Mouse (Mus musculus): ENCODE measurements around the gene Ttll11. TPM values are rescaled to one million over a fixed set of nuclear protein-coding genes. Genes with fewer than 3 reads are reported as not detected.

Gene Ttll11
- polyA plus RNA-seq, 1 experiment: not detected

DNA sequence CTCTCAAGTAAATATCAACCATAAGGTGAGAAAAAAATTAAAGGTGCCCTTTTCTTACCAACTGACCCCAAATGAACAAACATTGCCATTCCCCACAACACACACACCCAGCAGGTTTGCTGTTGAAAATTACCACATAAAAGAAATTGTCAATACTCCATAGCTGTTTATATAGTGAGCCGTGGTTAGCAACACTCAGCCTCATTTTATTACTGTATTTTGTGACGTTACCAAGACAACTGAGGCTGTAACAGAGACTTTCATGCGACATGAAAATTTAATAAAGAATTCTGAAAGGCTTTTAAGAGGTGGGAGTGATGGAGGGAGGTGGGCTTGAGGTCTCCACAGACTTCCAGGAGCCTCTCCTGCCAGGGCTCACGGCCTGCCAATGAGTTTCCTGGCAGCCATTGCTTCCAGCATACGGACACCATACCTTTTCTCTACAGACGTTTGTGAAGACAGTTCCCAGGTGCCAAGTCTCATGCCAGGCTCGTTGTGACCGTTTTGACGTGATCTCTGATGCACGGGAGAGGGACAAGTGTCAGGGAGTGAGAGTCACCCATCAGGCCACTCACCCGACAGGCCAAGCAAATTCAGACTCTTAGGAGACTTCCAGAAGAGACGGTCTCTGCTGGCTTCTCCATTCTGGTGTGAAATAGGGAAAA, 232.2 kb downstream of the Ttll11 start:
- Histone ChIP-seq H3K4me1 (ENCODE audit: control insufficient read depth, insufficient read depth, low read length) (no peaks in the 10 kb centered on the region), H3K27ac (ENCODE audit: insufficient read depth, low read depth, low read length) (no peak overlapping the region), H3K4me3 (ENCODE audit: insufficient read depth, low read length) (no peak overlapping the region)
- no peak for TF ChIP-seq POLR2A (IDR thresholded peaks at IDR 0.05; ENCODE audit: borderline replicate concordance, low read depth, low read length)
- no peak for TF ChIP-seq CTCF (IDR thresholded peaks at IDR 0.05; ENCODE audit: low read depth, low read length)

DNA sequence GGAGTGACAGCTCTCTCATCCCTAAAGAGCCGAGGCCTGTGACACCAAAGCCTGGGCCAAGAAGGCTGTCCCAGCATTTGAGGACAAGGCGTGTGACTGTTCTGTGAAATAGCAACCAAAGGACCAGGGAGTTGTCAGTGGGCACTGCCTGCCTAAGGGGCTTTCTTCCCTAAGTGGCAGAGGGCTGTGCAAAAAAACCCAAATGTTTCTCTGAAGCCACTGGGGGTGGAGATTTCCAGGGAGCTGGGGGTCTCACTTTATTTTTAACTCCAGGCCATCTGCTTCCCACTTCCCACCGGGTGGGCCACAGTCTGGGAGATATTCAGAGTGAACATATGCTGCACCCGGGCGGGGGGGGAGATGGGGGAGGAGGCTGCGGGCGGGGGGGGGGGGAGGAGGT, 233.1 kb downstream of the Ttll11 start:
- H3K4me3 ChIP-seq (ENCODE audit: insufficient read depth, low read length): no peak overlapping the region
- no peak for TF ChIP-seq CTCF (IDR thresholded peaks at IDR 0.05; ENCODE audit: low read depth, low read length)
- no peak for TF ChIP-seq POLR2A (IDR thresholded peaks at IDR 0.05; ENCODE audit: borderline replicate concordance, low read depth, low read length)
- no peak overlapping the region for H3K27ac ChIP-seq (ENCODE audit: insufficient read depth, low read depth, low read length)
- H3K4me1 ChIP-seq (ENCODE audit: control insufficient read depth, insufficient read depth, low read length): no peaks in the 10 kb centered on the region

DNA sequence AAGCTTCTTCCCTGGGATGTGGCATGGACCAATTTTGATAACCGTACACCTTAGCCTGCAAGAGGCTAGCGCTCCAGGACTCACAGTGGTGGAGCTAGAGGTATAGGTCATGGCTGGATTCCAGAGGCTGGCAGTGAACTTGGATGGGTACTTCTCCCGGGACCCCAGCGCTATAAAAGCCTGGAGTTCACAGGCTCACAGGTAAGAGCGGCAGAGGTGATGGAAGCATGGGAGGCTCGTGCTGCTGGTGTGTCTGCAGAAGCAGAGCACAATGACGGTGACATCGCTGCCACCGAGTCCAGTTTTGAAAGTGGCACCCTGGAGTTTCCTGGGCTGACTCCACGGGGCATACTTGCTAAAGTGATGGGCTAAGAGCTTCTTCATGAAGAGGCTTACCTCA, 233.8 kb downstream of the Ttll11 start:
- no peak for TF ChIP-seq POLR2A (IDR thresholded peaks at IDR 0.05; ENCODE audit: borderline replicate concordance, low read depth, low read length)
- no peak for TF ChIP-seq CTCF (IDR thresholded peaks at IDR 0.05; ENCODE audit: low read depth, low read length)
- no peak overlapping the region for H3K4me3 ChIP-seq (ENCODE audit: insufficient read depth, low read length)
- no peaks in the 10 kb centered on the region for H3K4me1 ChIP-seq (ENCODE audit: control insufficient read depth, insufficient read depth, low read length)
- no peak overlapping the region for H3K27ac ChIP-seq (ENCODE audit: insufficient read depth, low read depth, low read length)

DNA sequence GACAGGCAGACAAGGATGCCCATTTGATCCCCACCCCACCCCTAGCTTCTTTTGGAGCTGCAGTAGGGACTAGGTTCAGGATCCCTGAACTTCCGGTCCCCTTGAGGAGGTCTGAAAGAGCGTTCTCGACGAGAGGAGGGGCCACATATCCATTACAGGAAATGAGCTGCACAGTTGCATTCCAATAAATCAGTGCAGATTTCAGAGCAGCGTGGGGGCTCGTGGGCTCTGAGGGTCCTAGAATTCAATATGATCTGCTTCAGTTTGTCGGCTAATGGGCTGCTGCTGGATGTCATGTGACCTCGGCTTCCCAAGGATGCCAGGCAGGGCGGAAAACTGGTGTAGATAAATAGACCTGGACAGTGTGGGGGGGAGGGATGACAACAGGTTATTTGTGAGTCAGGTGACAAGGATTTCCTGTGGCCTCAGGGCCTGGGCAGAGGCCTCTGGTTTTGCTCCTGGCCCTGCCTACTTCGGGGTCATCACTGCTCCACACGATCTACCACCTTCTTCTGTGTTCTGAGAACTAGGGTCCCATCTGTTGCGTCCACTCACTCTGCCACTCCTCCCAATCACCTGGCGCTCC, 240.0 kb downstream of the Ttll11 start:
- TF ChIP-seq CTCF (IDR thresholded peaks at IDR 0.05; ENCODE audit: low read depth, low read length): no peak
- TF ChIP-seq POLR2A (IDR thresholded peaks at IDR 0.05; ENCODE audit: borderline replicate concordance, low read depth, low read length): no peak
- no peak overlapping the region for H3K27ac ChIP-seq (ENCODE audit: insufficient read depth, low read depth, low read length)
- H3K4me1 ChIP-seq (ENCODE audit: control insufficient read depth, insufficient read depth, low read length): no peaks in the 10 kb centered on the region
- H3K4me3 ChIP-seq (ENCODE audit: insufficient read depth, low read length): no peak overlapping the region

DNA sequence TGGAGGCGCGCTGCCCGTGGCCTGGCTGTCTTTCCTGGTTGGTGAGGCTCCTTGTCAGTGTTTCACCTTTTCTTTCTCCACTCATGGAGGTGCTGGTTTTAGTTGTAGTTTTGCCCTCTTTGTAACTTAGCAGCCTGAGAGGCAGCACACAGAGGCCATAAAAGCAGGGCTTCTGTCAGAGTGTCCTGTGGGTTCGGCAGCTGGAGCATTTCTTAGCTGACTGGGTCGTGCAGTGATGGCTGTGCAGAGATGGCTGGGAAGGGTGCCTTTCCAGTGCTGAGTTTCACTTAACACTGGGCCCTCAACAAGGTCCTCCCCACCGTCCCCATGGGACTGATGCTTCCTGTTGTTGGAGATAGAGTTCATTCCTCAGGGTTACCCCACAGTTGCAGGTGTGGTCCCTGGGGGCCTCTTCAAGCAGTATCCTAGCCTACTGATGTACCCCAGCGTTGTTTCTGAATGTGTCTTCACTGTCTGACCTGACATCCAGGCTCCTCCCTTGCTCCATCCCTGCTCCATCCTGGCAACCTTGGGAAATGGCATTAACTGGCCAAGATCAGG, 242.2 kb downstream of the Ttll11 start:
- H3K4me3 ChIP-seq (ENCODE audit: insufficient read depth, low read length): no peak overlapping the region
- 0 out of 2 replicates have a peak, but pooled peaks cover 2% of the 10 kb centered on the region for H3K4me1 ChIP-seq (ENCODE audit: control insufficient read depth, insufficient read depth, low read length)
- TF ChIP-seq POLR2A (IDR thresholded peaks at IDR 0.05; ENCODE audit: borderline replicate concordance, low read depth, low read length) (no peak), CTCF (IDR thresholded peaks at IDR 0.05; ENCODE audit: low read depth, low read length) (no peak)
- H3K27ac ChIP-seq (ENCODE audit: insufficient read depth, low read depth, low read length): no peak overlapping the region

DNA sequence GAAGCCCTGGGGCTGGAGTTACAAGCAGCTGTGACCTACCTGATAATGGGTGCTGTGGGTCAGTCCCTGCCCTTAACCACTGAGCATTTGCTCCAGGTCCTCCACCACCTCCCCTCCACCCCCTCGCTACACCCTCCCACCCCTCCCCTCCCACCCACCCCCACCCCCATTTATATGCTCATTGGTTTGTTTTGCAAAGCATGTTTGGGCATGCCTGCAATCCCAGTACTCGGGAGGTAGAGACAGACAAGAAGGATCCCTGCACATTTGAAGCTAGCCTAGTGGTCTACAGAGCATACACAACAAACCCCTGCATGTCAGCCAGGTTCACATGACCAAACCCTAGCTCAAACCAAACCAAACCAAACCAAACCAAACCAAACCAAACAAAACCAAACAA, 243.7 kb downstream of the Ttll11 start:
- H3K27ac ChIP-seq (ENCODE audit: insufficient read depth, low read depth, low read length): no peak overlapping the region
- TF ChIP-seq POLR2A (IDR thresholded peaks at IDR 0.05; ENCODE audit: borderline replicate concordance, low read depth, low read length) (no peak), CTCF (IDR thresholded peaks at IDR 0.05; ENCODE audit: low read depth, low read length) (no peak)
- H3K4me1 ChIP-seq (ENCODE audit: control insufficient read depth, insufficient read depth, low read length): peaks cover 7% of the 10 kb centered on the region
- no peak overlapping the region for H3K4me3 ChIP-seq (ENCODE audit: insufficient read depth, low read length)

DNA sequence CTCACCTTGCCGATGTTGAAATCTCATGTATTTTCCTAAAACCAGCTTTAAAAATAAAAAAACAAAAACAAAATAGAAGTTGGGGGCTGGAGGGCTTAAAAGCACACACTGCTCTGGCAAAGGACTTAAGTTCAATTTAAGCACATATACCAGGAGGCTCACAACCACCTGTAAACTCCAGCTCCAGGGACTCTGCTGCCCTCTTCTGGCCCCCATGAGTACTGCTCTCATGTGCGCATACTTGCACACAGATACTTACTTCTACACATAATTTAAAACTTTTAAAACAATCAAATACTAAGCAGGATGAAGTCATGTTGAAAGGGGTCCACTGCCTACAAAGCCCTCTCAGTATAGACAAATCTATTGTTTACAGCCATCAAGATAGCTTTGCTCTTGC, 244.7 kb downstream of the Ttll11 start:
- H3K4me3 ChIP-seq (ENCODE audit: insufficient read depth, low read length): no peak overlapping the region
- H3K4me1 ChIP-seq (ENCODE audit: control insufficient read depth, insufficient read depth, low read length): peaks cover 7% of the 10 kb centered on the region
- TF ChIP-seq POLR2A (IDR thresholded peaks at IDR 0.05; ENCODE audit: borderline replicate concordance, low read depth, low read length) (no peak), CTCF (IDR thresholded peaks at IDR 0.05; ENCODE audit: low read depth, low read length) (peak; percentile 41)
- no peak overlapping the region for H3K27ac ChIP-seq (ENCODE audit: insufficient read depth, low read depth, low read length)

DNA sequence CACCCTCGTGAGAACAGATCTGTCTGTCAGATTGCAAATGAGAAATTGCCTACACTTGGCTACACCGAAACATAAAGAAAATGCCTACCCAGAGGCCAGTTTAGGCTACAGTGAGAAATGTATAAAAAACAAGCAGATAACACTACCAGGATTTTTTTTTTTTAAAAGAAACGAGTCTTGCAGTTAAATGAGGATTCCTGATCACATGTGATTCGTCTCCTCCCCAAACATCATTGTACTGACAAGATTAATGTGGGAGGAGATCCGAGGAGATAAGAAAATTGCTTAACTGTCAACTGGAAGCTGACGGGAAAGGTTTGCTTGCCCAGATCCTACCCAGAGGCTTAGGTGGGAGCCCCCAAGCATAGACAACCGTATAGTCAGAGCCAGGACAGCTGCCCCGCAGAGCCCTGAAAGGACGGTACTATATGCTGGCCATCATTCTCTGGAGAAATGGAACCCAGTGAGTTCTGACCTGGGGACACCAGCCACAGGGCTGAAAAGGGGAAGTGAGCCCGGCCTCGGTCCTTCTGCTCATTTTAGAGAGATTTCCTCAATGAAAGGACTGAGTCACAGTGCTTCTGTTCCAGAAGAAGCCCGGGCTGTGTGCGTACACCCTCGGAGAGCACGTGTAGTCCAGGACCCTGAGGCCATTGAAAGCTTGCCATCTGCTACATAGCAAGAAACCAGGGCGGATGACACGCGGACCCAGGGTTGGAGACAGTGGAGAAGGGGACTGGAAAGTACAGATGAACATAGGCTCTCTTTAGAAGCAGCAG, 247.9 kb downstream of the Ttll11 start:
- H3K4me3 ChIP-seq (ENCODE audit: insufficient read depth, low read length): peak overlapping the region; percentile 9; the same call in 1 of the 2 replicates
- peaks cover 14% of the 10 kb centered on the region for H3K4me1 ChIP-seq (ENCODE audit: control insufficient read depth, insufficient read depth, low read length)
- peak overlapping the region; percentile 17; the same call in 1 of the 2 replicates for H3K27ac ChIP-seq (ENCODE audit: insufficient read depth, low read depth, low read length)
- TF ChIP-seq POLR2A (IDR thresholded peaks at IDR 0.05; ENCODE audit: borderline replicate concordance, low read depth, low read length): no peak
- TF ChIP-seq CTCF (IDR thresholded peaks at IDR 0.05; ENCODE audit: low read depth, low read length): no peak

DNA sequence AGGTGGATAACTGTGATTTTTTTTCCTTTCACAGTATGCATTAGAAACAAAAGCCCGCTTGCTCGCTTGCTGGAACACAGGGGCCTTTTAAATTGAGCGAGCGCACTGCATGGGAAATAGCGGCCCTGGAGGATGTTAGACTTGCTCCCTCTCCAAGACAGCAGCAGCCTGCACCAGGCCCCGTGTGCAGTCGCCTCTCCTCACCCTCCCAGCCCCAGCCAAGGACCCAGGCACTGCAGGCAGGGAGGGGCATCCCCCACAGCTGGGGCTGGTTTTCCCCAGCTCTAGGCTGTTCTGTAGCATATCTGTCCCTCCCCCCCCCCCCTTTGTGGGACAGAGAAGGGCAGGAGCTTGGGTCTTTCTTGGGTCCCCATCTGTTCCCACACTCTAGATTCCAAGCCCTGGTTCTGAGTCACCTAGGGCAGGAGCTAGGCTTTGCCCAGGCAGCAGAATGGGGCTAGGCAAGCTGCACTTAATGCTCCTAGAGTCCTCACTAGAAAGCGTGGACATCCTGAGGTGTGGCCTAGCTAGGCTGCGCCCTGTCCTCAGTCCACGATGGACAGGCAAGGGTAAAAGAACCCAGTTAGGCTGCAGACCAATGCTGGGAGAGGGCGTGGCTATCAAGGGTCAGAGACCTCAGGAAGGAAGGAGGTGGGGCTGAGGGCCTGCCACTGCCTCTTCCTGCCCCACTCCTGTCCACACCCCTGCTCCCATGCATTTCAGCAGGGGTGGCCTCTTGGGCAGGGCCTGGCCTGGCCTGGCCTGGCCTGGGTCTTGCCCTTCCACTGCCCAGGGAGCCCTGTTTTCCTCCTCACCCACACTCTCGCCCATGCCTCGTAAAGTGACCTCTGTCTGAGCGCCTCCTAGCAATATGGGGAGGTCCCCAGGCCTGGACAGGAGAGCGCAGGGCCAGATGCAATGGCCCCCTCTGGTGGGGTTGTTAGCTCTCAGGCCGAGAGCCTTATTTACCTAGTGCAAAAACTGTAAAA, 250.3 kb downstream of the Ttll11 start:
- TF ChIP-seq CTCF (IDR thresholded peaks at IDR 0.05; ENCODE audit: low read depth, low read length): no peak
- TF ChIP-seq POLR2A (IDR thresholded peaks at IDR 0.05; ENCODE audit: borderline replicate concordance, low read depth, low read length): no peak
- peaks cover 14% of the 10 kb centered on the region for H3K4me1 ChIP-seq (ENCODE audit: control insufficient read depth, insufficient read depth, low read length)
- no peak overlapping the region for H3K4me3 ChIP-seq (ENCODE audit: insufficient read depth, low read length)
- no peak overlapping the region for H3K27ac ChIP-seq (ENCODE audit: insufficient read depth, low read depth, low read length)

Data from bone marrow macrophage, adult 2 months (primary cell).